Mouse (Mus musculus): Measurements from ENCODE around the gene Spaca3.
A peak's percentile ranks its signal among the peaks of the same experiment; 100 is the strongest.

Gene Spaca3

DNA sequence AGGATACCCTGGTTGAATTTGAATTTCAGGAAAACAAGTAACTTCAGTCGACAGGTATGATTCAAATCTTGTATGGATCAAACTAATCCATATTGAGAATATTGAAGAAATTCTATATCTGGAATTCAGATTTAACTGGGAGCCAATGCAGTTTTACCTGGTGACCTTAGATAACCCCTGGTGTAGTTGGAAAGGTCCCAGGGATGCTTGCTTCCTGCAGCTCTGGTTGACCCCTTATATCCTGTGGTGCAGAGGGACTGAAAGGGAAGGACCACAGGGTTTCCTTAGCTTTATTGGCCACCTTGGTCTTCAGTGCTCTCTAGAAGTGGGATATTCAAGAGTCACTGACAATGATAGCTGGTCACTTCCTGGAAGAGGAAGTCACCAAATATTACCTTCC lies 9.9 kb downstream of the Spaca3 start:
- no peak for DNase-seq (ENCODE audit: low spot score in 2 of 2)

DNA sequence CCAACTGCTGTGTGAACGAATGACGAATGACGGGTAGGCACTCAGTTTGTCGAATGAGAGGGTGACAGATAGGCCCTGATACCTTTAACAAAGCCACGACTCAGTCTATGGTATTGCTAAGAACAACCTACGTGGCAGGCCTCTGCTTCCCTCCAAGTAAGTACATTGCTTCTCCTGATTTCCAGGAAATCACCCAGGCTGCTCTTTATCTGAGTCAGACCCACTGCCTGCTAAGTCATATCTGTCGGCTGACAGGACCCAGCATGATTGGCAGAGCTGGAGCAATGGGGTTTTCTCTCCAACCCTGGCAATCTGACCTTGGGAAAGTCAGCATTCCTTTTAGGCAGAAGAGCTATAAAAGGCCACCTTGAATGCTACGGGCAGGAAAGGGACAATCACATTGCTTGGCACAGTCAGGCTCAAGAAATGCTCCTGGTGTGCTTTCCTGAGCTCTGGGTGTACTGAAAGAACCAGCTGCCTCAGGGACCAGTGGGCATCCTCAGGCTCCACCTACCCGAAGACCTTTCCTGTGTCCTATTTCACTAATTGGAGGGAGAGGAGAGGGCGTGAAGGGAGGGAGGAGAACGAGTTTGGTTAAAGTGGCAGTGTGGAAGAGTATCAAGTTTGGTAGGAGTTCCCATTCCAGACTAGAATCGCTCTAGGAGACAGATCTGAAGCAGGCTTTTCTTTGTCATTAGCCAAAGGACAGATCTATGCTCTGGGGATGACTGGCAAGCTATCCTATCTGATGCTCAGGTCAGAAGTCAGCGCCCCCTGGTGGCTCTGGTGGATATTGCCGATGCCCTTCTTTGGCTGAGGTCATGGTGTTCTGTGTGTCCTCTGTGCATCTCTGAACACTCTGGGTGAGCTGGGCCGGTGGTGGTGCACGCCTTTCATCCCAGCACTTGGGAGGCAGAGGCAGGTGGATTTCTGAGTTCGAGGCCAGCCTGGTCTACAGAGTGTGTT lies 14.6 kb downstream of the Spaca3 start:
- DNase-seq (ENCODE audit: low spot score in 2 of 2) = peak in 1 of 2 experiments; percentile 27

DNA sequence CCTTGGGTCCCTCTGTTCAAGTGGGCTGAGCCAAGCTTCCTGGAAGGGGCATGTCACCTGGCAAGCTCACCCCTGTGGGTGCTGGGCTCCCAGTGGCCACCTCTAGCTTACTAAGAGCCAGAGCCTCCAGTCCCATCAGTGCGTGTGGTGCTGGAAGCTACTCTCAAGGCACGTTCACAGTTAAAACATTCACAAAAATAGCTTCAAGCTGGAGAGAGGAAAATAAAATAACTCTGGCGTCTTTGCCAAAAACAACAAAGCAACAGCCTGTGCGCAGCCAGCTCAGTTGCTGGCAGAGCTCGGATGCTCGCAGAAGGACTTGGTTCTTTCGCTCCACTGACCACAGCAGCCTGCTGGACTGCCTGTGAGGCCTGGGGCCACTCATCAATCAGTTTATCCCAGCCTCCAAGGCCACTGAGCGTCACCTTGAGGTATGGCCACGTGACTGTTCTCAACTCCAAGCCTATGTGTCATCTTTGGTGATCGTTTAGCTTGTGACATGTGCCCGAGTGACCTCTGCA lies 19.0 kb downstream of the Spaca3 start:
- peak in 1 of 2 experiments; percentile 38 for DNase-seq (ENCODE audit: low spot score in 2 of 2)

DNA sequence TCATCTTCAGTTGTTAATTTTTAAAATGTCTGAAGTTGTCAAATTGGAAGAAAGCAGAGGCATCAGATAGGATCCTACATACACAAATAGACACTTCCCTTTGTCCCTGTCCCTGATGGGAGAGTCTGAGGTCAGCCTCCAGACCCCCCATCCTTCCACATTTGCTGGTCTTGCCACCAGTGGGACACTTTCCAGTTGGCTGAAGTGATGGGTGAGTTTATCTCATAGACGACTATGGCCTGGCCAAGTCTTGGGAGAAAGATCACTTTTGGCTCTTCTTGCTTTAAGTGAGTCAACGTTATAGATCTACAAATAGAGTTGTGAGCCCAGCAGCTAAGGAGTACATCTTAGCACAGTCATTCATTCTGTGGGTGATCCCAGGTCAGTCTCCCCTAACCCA lies 19.9 kb downstream of the Spaca3 start:
- no peak for DNase-seq (ENCODE audit: low spot score in 2 of 2)

DNA sequence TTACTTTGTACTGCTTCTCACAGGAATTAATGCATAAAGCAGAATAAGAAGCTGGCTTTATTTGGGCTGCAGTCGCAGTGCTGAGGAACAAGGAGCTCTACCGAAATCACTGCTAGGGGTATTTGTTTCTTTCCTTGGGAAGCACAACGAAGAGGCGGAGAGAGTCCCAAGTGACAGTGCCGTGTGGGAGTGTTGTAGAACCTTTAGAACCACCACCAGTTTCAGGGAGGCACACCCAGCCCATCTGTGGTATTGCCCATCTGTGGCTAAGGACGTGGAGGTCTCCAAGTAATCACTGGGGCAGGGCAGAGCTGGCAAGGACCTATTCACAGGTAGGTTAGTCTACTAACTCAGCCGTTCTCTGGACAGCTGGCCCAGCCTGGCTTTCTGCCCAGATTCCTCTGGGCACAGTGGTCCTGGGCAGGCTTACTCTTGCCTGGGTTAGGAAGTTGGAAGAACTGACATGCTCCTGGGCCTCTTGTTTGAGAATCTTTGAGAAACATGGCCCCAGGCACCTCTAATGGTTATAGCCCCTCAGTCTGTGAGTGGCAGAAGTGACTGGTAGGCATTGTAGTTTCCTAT lies 24.2 kb downstream of the Spaca3 start:
- no peak for DNase-seq (ENCODE audit: low spot score in 2 of 2)

DNA sequence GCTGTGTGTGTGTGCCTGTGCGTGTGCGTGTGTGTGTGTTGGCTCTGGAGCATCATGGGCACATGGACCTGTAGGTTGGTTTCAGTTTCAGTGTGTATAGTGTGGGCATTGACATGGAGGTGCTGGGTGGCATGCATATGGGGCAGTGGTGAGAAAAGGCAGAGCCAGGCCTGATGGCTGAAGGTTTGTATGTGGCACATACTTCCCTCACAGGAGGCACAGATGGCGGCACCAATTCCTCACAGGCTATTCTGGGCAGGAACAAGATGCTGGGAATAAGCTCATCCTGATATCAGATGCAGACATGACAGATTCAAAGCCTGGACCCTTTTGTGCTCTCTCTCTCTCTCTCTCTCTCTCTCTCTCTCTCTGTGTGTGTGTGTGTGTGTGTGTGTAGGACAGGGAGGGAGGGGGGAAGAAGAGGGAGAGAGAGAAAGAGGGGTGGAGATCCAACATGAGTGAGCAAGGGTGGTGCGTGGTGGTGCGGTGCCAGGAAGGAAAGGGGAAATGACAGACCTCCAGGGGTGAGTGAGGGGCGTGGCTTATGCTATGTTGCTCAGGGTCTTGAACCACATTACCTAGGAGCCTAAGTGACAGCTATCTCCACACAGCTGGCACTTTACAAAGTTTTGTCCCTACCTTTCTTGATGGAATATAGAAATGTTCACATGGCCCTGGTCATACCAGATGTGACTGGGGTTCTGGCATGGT lies 26.5 kb downstream of the Spaca3 start:
- DNase-seq (ENCODE audit: low spot score in 2 of 2) = no peak

DNA sequence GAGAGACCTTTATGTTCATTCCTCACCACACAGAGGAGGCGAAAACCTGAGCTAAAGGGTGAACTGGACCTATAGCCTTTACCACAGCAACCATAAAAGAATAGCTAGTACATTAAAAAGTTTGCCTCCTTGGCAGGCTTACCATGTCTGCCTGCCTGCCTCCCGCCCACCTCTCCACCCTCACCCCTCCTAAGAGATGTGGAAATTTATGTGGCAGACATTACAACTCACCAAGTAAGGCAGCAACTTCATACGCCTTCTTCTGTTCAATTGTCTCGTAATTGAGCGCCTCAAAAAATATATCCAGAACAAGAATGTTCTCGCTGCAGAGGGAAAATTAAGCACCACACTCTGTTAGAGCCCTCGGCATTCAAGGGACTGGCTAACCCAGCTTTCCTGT lies 28.2 kb downstream of the Spaca3 start:
- no peak for DNase-seq (ENCODE audit: low spot score in 2 of 2)

DNA sequence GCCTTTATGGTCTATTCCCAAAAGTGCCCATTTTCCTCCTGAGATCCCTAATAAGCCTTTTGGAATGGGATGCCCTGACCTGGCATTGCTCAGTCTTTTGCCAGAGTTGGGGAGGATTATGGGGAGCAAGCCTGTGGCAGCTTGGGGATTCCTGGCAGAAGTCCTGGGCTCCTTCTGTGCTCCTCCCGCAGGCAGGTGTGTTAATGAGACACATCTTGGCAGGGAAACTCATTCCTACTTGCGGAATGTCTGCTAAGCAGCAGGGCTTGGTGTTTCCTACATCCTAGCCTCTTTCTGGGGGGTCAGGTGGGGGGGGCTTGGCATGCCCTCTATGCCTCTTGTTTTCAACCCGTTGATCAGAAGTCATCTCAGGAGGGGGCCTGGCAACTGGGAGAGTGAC lies 28.9 kb downstream of the Spaca3 start:
- DNase-seq (ENCODE audit: low spot score in 2 of 2) = no peak

DNA sequence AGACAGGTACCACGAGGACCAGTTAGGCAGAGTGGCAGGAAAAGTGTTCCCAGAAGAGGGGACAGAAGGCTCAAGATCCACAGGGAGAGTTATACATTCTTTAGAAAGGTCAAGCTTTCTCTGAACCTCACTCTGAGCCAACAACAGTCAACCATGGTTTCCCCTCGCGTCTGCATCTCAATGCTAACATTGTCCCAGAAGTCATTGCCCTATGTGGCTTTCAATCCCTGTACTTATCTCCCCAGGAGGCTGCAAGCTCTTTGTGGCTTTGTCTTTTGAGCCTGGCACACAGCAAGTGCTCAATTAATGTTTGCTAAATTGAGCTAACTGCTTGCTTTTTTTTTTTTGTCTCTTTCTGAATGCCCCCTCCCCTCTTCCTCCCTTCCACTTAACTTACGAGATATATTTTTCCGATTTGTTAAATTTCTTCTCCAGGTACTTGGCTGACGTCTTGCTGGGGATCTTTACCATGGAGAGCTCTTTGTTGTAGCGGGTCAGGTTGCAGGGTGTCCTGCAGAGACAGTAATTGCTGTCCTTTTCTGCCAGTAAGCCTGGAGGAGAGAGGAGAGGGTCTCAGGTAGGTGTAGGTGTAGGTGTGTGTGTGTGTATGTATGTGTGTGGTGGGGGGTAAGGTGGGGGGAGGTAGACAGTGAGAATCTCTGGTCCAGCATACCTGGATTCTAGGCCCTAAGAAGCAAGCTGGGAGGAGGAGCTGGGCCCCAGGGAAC lies 31.3 kb downstream of the Spaca3 start:
- no peak for DNase-seq (ENCODE audit: low spot score in 2 of 2)

DNA sequence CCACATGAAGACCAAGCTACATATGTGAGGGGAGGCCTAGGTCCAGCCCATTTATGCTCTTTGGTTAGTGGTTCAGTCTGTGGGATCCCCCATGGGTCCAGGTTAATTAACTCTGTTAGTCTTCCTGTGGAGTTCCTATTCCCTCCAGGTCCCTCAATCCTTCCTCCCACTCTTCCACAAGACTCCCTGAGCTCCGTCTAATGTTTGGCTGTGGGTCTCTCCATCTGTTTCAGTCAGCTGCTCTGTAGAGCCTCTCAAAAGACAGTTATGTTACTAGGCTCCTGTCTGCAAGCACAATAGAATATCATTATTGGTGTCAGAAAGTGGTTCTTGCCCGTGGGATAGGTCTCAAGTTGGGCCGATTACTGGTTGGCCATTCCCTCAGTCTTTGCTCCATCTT lies 37.7 kb downstream of the Spaca3 start:
- no peak for DNase-seq (ENCODE audit: low spot score in 2 of 2)

DNA sequence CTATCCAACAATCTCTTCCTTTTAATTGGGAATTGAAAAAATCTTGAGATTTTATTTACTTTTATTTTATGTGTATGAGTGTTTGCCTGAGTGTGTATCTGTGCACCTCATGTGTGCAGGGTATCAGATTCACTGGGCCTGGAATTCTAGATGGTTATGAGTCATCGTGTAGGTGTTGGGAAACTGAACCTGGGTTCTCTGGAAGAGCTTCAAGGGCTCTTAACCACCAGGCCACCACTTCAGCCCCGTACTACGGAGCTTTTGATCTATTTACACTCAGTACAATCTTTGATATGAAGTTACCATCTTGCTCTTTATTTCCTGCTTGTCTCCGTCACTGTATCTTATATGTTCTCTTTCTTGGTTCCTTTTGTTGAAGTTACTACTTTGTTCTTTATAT lies 42.4 kb downstream of the Spaca3 start:
- no peak for DNase-seq (ENCODE audit: low spot score in 2 of 2)

DNA sequence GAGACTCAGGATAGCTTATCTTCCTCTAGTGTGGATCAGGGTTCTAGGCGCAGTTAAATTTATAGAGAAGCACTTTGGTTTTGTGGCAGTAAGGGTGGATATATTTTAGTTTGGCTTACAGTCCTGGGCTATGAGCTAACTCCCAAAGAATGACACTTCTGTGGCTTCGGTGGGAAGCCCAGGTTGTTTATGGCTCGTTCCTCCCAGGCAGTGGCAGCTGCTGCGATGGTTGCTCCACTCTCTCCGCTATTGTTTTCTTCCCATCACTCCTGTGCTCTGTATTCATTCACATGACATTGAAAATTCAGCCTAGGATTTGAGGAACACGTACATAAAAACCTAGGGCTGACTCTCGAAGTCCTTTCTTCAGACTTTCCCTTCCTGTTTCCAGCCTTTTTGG lies 44.5 kb downstream of the Spaca3 start:
- DNase-seq (ENCODE audit: low spot score in 2 of 2) = no peak

DNA sequence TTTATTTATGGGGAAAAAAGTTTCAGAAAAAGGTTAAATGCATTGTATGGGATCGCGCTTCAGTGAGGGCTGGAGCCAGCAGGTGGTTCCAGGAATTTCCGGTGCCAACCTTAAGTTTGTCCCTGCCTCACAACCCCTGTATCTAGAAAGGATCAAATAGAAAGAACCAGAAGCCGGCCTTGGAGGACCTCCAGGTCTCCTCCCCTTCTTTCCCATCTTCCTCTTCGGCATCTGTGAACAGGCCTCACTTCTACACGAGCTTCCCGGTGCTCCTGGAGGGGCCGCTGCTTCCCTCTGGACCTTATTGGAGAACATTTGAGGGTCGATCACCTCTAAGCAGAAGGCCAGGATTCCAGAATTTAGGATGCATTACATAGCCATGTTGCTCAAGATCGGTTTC lies 45.3 kb downstream of the Spaca3 start:
- no peak for DNase-seq (ENCODE audit: low spot score in 2 of 2)

DNA sequence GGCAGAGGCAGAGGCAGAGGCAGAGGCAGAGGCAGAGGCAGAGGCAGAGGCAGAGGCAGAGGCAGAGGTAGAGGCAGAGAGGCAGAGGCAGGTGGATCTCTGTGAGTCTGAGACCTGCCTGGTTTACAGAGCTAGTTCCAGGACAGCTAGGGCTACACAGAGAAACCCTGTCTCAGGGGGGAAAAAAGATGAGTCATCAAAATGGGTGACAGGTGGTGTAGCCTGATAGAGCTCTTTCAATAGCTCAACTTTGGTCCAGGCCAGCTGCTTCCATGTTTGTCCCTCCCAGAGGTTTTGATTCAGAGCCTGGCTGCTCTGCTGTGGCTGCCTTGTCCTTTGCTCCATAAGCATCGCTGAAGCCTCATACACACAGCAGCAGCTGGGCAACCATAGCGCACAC lies 46.4 kb downstream of the Spaca3 start:
- DNase-seq (ENCODE audit: low spot score in 2 of 2) = no peak

DNA sequence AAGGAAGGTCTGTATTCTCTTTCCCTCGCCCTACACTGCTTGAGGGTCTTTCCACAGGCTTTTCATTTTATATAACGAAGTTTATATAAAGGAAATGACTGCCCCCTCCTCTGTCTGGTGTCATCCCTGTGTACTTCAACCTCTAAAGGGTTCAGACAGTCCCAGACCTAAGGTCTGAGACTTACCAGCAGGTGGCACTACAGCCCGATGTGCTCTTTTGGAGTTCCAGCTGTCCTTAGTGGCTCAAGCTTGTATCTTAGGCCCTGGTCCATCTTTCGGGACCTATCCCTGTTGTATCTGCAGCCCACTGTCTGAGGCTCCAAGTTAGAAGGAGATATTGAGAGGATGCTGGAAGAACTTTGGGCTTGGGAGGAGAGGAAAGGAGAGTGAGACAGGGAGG lies 48.3 kb downstream of the Spaca3 start:
- peak in 1 of 2 experiments; percentile 30 for DNase-seq (ENCODE audit: low spot score in 2 of 2)

DNA sequence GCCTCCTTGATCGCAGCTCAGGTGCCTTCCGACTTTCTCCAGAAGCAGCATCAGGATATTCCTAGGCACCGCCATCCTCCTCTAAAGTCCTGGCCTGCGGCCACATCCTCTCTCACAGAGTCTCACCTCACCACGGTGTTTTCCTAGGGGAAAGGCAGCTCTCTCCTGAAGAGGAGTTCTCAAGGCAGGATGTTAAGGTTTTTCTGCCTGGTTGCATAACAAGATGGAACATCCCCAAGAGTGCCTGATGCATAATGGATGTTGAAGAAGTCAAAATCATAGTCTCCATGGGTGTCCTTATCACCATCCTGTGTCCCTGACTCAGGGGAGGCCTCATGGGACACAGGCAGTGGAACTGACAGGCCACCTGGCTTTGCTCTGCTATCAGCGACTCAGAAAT lies 49.7 kb downstream of the Spaca3 start:
- DNase-seq (ENCODE audit: low spot score in 2 of 2) = no peak

DNA sequence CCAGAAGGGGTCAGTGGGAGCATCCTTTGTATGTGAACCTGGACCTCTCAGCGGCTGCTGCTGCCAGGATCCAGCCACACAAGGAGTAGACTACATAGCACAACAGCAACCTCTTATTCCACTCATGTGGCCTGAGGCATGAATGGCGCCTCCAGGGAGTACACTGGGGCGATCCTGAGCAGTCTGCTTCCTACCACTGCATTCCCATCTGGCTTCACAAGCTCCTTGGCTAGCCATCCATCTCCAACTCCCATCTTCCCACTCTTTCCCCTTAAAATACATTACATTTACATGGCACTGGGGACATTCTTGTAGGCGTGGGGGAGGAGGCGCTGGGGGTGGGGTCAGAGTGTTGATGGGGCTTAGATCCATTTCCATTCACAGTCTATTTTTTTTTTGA lies 54.6 kb downstream of the Spaca3 start:
- DNase-seq (ENCODE audit: low spot score in 2 of 2) = no peak

DNA sequence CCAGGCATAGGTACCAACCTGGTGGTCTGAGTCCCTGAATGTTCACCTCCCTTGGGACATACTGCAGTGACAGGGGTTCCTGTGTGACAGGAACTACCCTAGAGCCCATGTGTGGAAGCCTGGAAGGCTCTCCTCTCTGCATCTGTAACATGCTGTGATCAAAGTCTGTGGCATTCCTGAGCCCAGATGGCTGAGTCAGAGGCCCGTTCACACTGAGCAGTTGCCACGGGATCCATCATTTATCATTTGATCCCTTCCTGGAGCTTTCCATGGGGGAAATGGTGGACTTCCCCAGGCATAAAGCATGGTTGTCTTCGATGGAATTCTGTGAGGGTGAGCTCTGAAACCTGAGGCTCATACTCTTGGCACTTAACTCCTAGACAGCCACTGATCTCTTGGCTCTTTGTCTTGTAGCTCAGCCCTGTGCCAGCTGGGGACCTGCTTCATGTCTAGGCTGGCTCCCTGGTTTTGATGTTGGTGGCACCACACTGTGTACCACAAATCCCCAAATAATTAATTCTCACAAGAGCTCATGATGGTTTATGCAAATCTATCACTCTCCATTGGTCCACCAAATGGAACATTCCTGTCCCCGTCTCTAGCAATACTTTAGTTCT lies 55.4 kb downstream of the Spaca3 start:
- no peak for DNase-seq (ENCODE audit: low spot score in 2 of 2)
